Mouse (Mus musculus) embryonic facial prominence, embryonic 12.5 days (tissue): Measurements from ENCODE around the gene Kcnd2. TPM values are rescaled to one million over a fixed set of nuclear protein-coding genes. Genes with fewer than 3 reads are reported as not detected.

ENCODE experiments used
- ATAC-seq: fragments of 200-750 bp; cut with Nextera tagmentation; 2 replicates; pipeline ENCODE4 v1.8.0; 2017; ENCODE audit not compliant: insufficient number of reproducible peaks, insufficient read depth, low FRiP score, low TSS enrichment
- H3K27ac ChIP-seq: fragments of 300-500 bp; sonication (generic); 2 replicates; pipeline ENCODE4 v1.5.1; 2016; ENCODE audit warnings: mild to moderate bottlenecking
- H3K27me3 ChIP-seq: fragments of 300-500 bp; sonication (generic); 2 replicates; pipeline ENCODE4 v1.6.1; 2016; ENCODE audit warnings: mild to moderate bottlenecking, moderate library complexity
- H3K36me3 ChIP-seq: fragments of 300-500 bp; sonication (generic); 2 replicates; pipeline ENCODE4 v1.6.1; 2016; ENCODE audit warnings: mild to moderate bottlenecking
- H3K4me1 ChIP-seq: fragments of 300-500 bp; sonication (generic); 2 replicates; pipeline ENCODE4 v1.6.1; 2016
- H3K4me2 ChIP-seq: fragments of 300-500 bp; sonication (generic); replicated peaks from 2 replicates; pipeline ENCODE4 v1.6.1; 2016; ENCODE audit warnings: mild to moderate bottlenecking, moderate library complexity
- H3K4me3 ChIP-seq: fragments of 300-500 bp; sonication (generic); 2 replicates; pipeline ENCODE4 v1.5.1; 2016; ENCODE audit warnings: mild to moderate bottlenecking
- H3K9ac ChIP-seq: fragments of 300-500 bp; sonication (generic); 2 replicates; pipeline ENCODE4 v1.6.1; 2016; ENCODE audit warnings: mild to moderate bottlenecking, moderate library complexity
- H3K9me3 ChIP-seq: fragments of 300-500 bp; sonication (generic); 2 replicates; pipeline ENCODE4 v1.6.1; 2016; ENCODE audit warnings: mild to moderate bottlenecking, moderate library complexity
- WGBS: fragments of 180-500 bp; shearing (Covaris S2); methylation state at CpG from one replicate; pipeline ENCODE4 v1.1.7; 2016; 5-methylcytosine and 5-hydroxymethylcytosine counted together
- polyA plus RNA-seq: library from polyadenylated mRNA; unstranded; fragments of >200 nt; fragmentation: Nextera tagmentation; extraction: Ambion mirVana; gene quantifications from 2 replicates; pipeline ENCODE4 v1.2.1, GENCODE M21; 2016

Kcnd2 gene
- polyA plus RNA-seq, 1 experiment from 2014 or later: 1.3 TPM

DNA sequence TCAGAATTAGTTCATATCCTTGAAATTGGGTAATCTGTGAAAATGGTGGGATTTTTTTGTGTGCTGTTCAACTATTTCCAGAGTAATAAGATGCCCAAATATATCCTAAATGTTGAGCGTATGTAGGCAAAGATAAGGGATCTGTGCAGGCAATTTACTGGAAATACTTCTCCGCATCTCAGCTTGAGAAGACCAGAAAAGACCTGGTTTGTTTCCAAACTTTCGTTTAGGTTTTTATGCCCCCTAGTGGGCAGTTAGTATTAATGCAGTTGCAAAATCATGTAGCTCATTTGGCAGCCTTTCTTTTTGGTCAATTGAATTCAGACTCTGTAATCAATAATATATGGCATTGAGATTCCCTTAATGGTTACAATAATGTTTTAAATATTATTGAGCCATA is 493.9 kb downstream of the Kcnd2 start:
- 25% methylated on average over 3 of the region's 3 CpGs for WGBS
- ATAC-seq: no peak

DNA sequence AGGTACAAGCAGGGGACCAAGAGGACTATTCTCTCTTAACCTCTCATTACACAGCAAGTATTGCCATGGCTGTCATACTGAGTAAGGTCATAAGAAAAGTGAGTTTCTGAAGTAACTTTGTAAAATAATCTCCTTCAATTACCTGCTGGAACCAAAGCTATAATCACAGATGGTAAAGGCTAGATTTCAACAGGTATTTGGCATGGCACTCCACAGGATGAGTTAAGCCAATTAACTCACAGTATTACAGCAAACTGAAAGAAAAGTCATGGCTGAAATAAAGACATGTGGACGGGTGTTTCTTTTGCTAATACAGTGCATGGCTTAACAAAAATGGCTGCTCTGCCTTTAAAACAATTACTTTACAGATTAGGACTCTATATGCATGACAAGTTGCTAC is 503.8 kb downstream of the Kcnd2 start:
- no peak overlapping the region for H3K27ac ChIP-seq
- H3K9me3 ChIP-seq: no peaks in the 10 kb centered on the region
- H3K36me3 ChIP-seq: no peaks in the 10 kb centered on the region
- no peaks in the 10 kb centered on the region for H3K4me1 ChIP-seq
- H3K27me3 ChIP-seq: no peaks in the 10 kb centered on the region
- no peak for ATAC-seq
- WGBS: 69% methylated on average over 1 of the region's 1 CpGs
- no peak overlapping the region for H3K4me2 ChIP-seq
- H3K9ac ChIP-seq: no peak overlapping the region
- no peak overlapping the region for H3K4me3 ChIP-seq

More for the DNA sequence above, 493.9 kb downstream of the Kcnd2 start:
- Histone ChIP-seq H3K27me3 (no peaks in the 10 kb centered on the region), H3K4me1 (no peaks in the 10 kb centered on the region), H3K4me3 (no peak overlapping the region), H3K36me3 (no peaks in the 10 kb centered on the region), H3K27ac (no peak overlapping the region), H3K9ac (no peak overlapping the region), H3K4me2 (no peak overlapping the region), H3K9me3 (no peaks in the 10 kb centered on the region)

- 79% methylated on average over 10 of the region's 10 CpGs for WGBS
- ATAC-seq: no peak
- H3K9me3 ChIP-seq: no peaks in the 10 kb centered on the region
- no peak overlapping the region for H3K4me2 ChIP-seq
- no peaks in the 10 kb centered on the region for H3K4me1 ChIP-seq
- no peaks in the 10 kb centered on the region for H3K36me3 ChIP-seq
- H3K27me3 ChIP-seq: no peaks in the 10 kb centered on the region
- H3K9ac ChIP-seq: no peak overlapping the region
- H3K27ac ChIP-seq: no peak overlapping the region
- H3K4me3 ChIP-seq: no peak overlapping the region
Measured at GRCm38 (mm10) chr6:21722238-21722637, 506.9 kb downstream of the Kcnd2 start.

DNA sequence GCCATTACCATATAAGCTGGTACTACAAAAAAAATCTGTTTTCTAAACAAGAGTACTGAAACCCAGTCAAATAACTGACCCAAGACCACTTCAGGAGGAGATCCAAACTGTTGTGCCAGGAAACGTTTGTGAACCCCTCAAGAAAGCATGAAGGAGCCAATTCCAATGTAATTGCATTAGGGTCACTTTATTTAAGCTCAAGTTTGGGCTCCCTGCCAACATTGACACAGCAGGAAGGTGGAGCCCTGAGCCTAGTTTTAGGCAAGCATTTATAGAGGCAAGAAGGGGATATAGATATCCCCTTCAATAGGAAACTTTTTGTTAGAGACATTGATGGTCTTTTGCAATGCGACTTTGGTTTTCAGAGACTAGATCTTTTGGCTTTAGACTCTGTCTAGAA is 525.3 kb downstream of the Kcnd2 start:
- ATAC-seq: no peak
- no peak overlapping the region for H3K27ac ChIP-seq
- H3K4me3 ChIP-seq: no peak overlapping the region
- H3K9ac ChIP-seq: no peak overlapping the region
- no peaks in the 10 kb centered on the region for H3K4me1 ChIP-seq
- H3K9me3 ChIP-seq: no peaks in the 10 kb centered on the region
- no peaks in the 10 kb centered on the region for H3K27me3 ChIP-seq
- no peaks in the 10 kb centered on the region for H3K36me3 ChIP-seq
- WGBS: 62% methylated on average over 2 of the region's 2 CpGs
- no peak overlapping the region for H3K4me2 ChIP-seq

- no peaks in the 10 kb centered on the region for H3K9me3 ChIP-seq
- H3K4me1 ChIP-seq: no peaks in the 10 kb centered on the region
- no peaks in the 10 kb centered on the region for H3K27me3 ChIP-seq
- no peaks in the 10 kb centered on the region for H3K36me3 ChIP-seq
- H3K9ac ChIP-seq: no peak overlapping the region
- WGBS: 73% methylated on average over 3 of the region's 3 CpGs
- no peak overlapping the region for H3K4me3 ChIP-seq
- no peak overlapping the region for H3K4me2 ChIP-seq
- no peak overlapping the region for H3K27ac ChIP-seq
- ATAC-seq: no peak
Measured at GRCm38 (mm10) chr6:21744615-21745266, 529.4 kb downstream of the Kcnd2 start.

- Histone ChIP-seq H3K27ac (no peak overlapping the region), H3K4me2 (no peak overlapping the region), H3K4me3 (no peak overlapping the region), H3K4me1 (no peaks in the 10 kb centered on the region), H3K36me3 (no peaks in the 10 kb centered on the region), H3K9me3 (no peaks in the 10 kb centered on the region), H3K27me3 (no peaks in the 10 kb centered on the region), H3K9ac (no peak overlapping the region)
- ATAC-seq: no peak
- WGBS: 77% methylated on average over 1 of the region's 1 CpGs
Measured at GRCm38 (mm10) chr6:21747536-21747935, 532.2 kb downstream of the Kcnd2 start.

GRCm38 (mm10) chr6:21767787-21768221 is 552.5 kb downstream of the Kcnd2 start:
- Histone ChIP-seq H3K27ac (no peak overlapping the region), H3K9me3 (no peaks in the 10 kb centered on the region), H3K4me3 (no peak overlapping the region), H3K4me2 (no peak overlapping the region), H3K4me1 (no peaks in the 10 kb centered on the region), H3K9ac (no peak overlapping the region), H3K27me3 (no peaks in the 10 kb centered on the region), H3K36me3 (no peaks in the 10 kb centered on the region)
- 86% methylated on average over 12 of the region's 12 CpGs for WGBS
- ATAC-seq: no peak

- H3K27ac ChIP-seq: no peak overlapping the region
- WGBS: 87% methylated on average over 9 of the region's 9 CpGs
- no peak for ATAC-seq
Measured at GRCm38 (mm10) chr6:21768745-21769446, 553.6 kb downstream of the Kcnd2 start.

GRCm38 (mm10) chr6:21769447-21769809 is 554.1 kb downstream of the Kcnd2 start:
- H3K36me3 ChIP-seq: no peaks in the 10 kb centered on the region
- no peak overlapping the region for H3K27ac ChIP-seq
- WGBS: 77% methylated on average over 1 of the region's 1 CpGs
- no peaks in the 10 kb centered on the region for H3K9me3 ChIP-seq
- no peaks in the 10 kb centered on the region for H3K27me3 ChIP-seq
- no peak overlapping the region for H3K4me3 ChIP-seq
- no peak overlapping the region for H3K9ac ChIP-seq
- no peak for ATAC-seq
- no peaks in the 10 kb centered on the region for H3K4me1 ChIP-seq
- H3K4me2 ChIP-seq: no peak overlapping the region

More at GRCm38 (mm10) chr6:21768745-21769446, 553.6 kb downstream of the Kcnd2 start:
- H3K9ac ChIP-seq: no peak overlapping the region
- no peaks in the 10 kb centered on the region for H3K9me3 ChIP-seq
- no peak overlapping the region for H3K4me2 ChIP-seq
- no peak overlapping the region for H3K4me3 ChIP-seq
- no peaks in the 10 kb centered on the region for H3K36me3 ChIP-seq
- no peaks in the 10 kb centered on the region for H3K27me3 ChIP-seq
- H3K4me1 ChIP-seq: no peaks in the 10 kb centered on the region

DNA sequence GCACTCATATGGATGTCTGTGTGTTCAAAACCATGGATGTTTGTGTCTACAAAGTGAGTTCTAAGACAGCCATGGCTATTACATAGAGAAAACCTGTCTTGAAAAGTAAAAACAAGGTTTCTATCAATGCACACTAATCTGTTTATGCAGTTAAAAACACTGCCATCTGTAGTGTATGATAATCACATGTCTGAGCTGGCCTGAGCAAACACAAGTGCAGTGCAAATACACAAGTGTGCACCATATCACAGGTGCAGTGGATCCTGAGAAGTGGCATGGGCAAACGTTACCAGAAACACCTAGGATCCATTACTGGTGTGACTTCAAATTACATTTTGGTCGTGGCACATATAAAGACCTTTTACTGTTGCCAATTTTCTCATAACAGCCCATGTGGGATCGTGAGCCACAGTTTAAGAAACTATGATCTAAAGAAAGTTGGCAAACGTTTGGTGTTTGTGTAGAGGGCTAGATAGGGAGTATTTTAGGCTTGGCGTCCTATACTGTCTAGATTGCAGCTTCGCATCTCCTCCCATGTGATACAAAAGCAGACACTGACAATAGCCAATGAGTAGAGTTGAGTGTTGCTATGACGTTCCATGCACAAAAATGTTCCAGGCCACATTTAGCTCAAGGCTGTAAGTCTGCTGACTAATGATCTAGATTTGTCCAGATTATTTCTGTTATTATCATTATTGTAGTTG is 559.1 kb downstream of the Kcnd2 start:
- H3K4me2 ChIP-seq: no peak overlapping the region
- no peaks in the 10 kb centered on the region for H3K4me1 ChIP-seq
- no peak for ATAC-seq
- no peaks in the 10 kb centered on the region for H3K27me3 ChIP-seq
- no peak overlapping the region for H3K27ac ChIP-seq
- WGBS: 87% methylated on average over 7 of the region's 7 CpGs
- H3K9ac ChIP-seq: no peak overlapping the region
- H3K4me3 ChIP-seq: no peak overlapping the region
- no peaks in the 10 kb centered on the region for H3K9me3 ChIP-seq
- H3K36me3 ChIP-seq: no peaks in the 10 kb centered on the region
